Mouse (Mus musculus): ENCODE results near the gene Bsnd.

- TF ChIP-seq USF1 (IDR thresholded peaks at IDR 0.05; ENCODE audit: low read depth, low read length), result no peak
- no peak for TF ChIP-seq CTCF (conservative IDR thresholded peaks at IDR 0.05 in 1 of 2, IDR thresholded peaks at IDR 0.05 in 1 of 2; ENCODE audit: low read depth in 2 of 2, low read length in 2 of 2)
- no peak for TF ChIP-seq TCF12 (IDR thresholded peaks at IDR 0.05; ENCODE audit: low read depth, low read length)
- no peak for TF ChIP-seq MXI1 (IDR thresholded peaks at IDR 0.05; ENCODE audit: low read depth, low read length)
- TF ChIP-seq POLR2AphosphoS2 (IDR thresholded peaks at IDR 0.05; ENCODE audit: low read depth, low read length), result no peak
- TF ChIP-seq RCOR1 (conservative IDR thresholded peaks at IDR 0.05; ENCODE audit: low read depth, low read length), result no peak
- TF ChIP-seq ETS1 (conservative IDR thresholded peaks at IDR 0.05; ENCODE audit: low read depth, low read length), result no peak
- no peak for TF ChIP-seq CHD2 (IDR thresholded peaks at IDR 0.05; ENCODE audit: low read length)
- no peak for TF ChIP-seq EP300 (IDR thresholded peaks at IDR 0.05; ENCODE audit: low read length)
- no peak for TF ChIP-seq NRF1 (IDR thresholded peaks at IDR 0.05; ENCODE audit: low read depth, low read length)
- TF ChIP-seq HCFC1 (IDR thresholded peaks at IDR 0.05; ENCODE audit: low read depth, low read length), result no peak
- TF ChIP-seq POLR2A (IDR thresholded peaks at IDR 0.05; ENCODE audit: low read depth, low read length), result no peak
Measured at GRCm38 (mm10) chr4:106522547-106522946, 30.5 kb upstream of the Bsnd start.

Measured in CH12.LX (cell line).